Mouse (Mus musculus) CD4-positive, CD25-positive, alpha-beta regulatory T cell, adult 4 months (primary cell): ENCODE data around the gene Gpr143. TPM values are rescaled to one million over a fixed set of nuclear protein-coding genes. Genes with fewer than 3 reads are reported as not detected.

Source experiments
- polyA plus RNA-seq, 2 experiments: library from polyadenylated mRNA; unstranded; fragments of 100-300 nt; shearing (Covaris generic); gene quantifications; one replicate each; pipeline ENCODE4 v1.2.1; 2017

Gene Gpr143
- polyA plus RNA-seq, 2 experiments from 2014 or later, result not detected

Other genes with a start within 250 kb of the Gpr143 start
- not detected for gene Cldn34a, start 218.6 kb upstream of the Gpr143 start, polyA plus RNA-seq
- gene Shroom2, start 12.5 kb upstream of the Gpr143 start, polyA plus RNA-seq, result not detected
- gene Usp51, start 224.5 kb downstream of the Gpr143 start, polyA plus RNA-seq, result not detected